Mouse (Mus musculus): ENCODE measurements around the gene Eng.

DNA sequence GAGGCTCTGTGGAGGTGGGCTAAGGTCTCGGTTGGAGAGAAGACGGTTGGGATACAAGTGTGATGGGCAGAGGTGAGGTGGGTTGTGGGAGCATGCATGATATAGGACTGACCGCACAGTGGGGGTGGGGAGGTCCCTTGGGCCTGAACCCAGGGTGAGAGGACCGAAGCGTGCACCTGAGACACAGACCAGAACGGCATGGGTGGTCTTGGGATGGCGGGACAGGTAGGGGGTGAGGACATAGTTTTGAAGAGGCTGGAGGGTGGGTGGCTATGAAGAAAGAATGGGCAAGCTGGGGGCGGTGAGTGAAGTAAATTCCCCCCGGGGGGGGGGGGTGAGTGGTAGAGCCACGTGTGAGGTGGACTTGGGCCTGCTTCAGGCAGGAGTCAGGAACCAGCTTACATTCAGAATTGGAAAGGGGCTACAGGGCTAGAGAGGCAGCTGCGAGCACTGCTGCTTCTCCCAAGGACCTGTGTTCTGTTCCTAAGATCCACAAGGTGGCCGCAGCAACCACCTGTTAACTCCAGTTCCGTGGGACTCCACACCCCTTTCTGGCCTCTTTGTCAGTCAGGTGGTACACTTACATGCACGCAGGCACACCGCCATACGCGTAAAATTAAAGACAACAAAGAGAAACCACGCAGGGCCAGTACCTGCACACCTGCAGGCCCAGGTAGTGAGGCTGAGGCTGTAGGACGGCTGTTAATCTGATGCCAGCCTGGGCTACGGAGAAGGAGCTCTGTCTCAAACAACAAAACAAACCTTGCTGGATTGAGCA lies 18.9 kb upstream of the Eng start:
- TF ChIP-seq CTCF (conservative IDR thresholded peaks at IDR 0.05; ENCODE audit: insufficient read depth, insufficient read length, low read depth, low read length) (no peak), POLR2A (IDR thresholded peaks at IDR 0.05; ENCODE audit: low read depth, low read length) (no peak)

Data from kidney, adult 2 months (tissue).